8 mouse cellular contexts compared by ENCODE assay signal in the genomic region with DNA sequence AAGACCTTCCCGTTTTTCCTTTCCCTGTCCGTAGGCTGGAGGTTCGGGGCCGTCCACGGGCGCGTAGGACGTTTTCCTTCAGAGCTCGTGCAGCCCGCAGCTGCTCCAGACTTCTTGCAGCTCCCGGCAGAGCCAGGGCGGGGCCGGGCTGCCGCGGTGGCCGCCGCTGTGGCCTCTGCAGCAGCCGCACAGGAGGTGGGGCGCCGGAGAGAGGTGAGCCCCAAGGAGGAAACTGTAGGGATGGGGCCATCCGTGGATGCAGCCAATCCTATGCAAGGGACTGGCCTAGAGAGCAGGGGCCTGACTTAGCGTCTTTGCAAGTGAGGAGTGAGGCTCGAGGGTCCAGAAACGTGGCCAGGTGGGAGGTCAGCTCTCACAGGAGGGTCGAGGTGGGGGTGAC. TPM values are rescaled to one million over a fixed set of nuclear protein-coding genes. Genes with fewer than 3 reads are reported as not detected.
DNase-seq lines count a peak whose midpoint lies in the region; ATAC-seq and TF ChIP-seq lines count a peak whose summit lies in the region.

No protein-coding gene starts in this region.

- TF ChIP-seq EP300 in lung, postnatal 0 days (IDR thresholded peaks at IDR 0.05), result no peak

- H3K27me3 ChIP-seq in kidney, adult 2 months (replicated peaks; ENCODE audit: control insufficient read depth, insufficient read depth, low read length), result no peaks in the 10 kb centered on the region
- H3K27me3 ChIP-seq in hindbrain, embryonic 15.5 days, result peaks cover 24% of the 10 kb centered on the region
- H3K27me3 ChIP-seq in lung, postnatal 0 days (replicated peaks; ENCODE audit: insufficient read depth, low read length), result 0 out of 2 replicates have a peak, but pooled peaks cover 8% of the 10 kb centered on the region
- H3K27me3 ChIP-seq in stomach, embryonic 16.5 days (ENCODE audit: control insufficient read depth, insufficient read depth, low read length), result no peaks in the 10 kb centered on the region

- no peaks in the 10 kb centered on the region for H3K9me3 ChIP-seq in hindbrain, embryonic 15.5 days
- H3K9me3 ChIP-seq in lung, postnatal 0 days (ENCODE audit: low read length), result no peaks in the 10 kb centered on the region
- no peaks in the 10 kb centered on the region for H3K9me3 ChIP-seq in stomach, embryonic 16.5 days (replicated peaks; ENCODE audit: control insufficient read depth, low read length)

- peak overlapping the region; percentile 28 for H3K4me3 ChIP-seq in kidney, adult 2 months (ENCODE audit: insufficient read depth, low read depth, low read length)
- H3K4me3 ChIP-seq in hindbrain, embryonic 15.5 days, result peak overlapping the region; percentile 34
- peak overlapping the region; percentile 28 for H3K4me3 ChIP-seq in lung, postnatal 0 days (ENCODE audit: low read depth, low read length)
- peak overlapping the region; percentile 45 for H3K4me3 ChIP-seq in stomach, embryonic 16.5 days (replicated peaks; ENCODE audit: low read length)

- no peak for ATAC-seq in hindbrain, embryonic 15.5 days (ENCODE audit: low FRiP score, low read depth)
- ATAC-seq in lung, postnatal 0 days, result peak; percentile 70
- ATAC-seq in stomach, embryonic 16.5 days (ENCODE audit: insufficient read depth, low FRiP score), result peak; percentile 65

- H3K36me3 ChIP-seq in kidney, adult 2 months (ENCODE audit: control insufficient read depth, insufficient read depth, low read length), result no peaks in the 10 kb centered on the region
- no peaks in the 10 kb centered on the region for H3K36me3 ChIP-seq in hindbrain, embryonic 15.5 days
- H3K36me3 ChIP-seq in lung, postnatal 0 days (ENCODE audit: insufficient read depth, low read length), result no peaks in the 10 kb centered on the region
- H3K36me3 ChIP-seq in stomach, embryonic 16.5 days (ENCODE audit: control insufficient read depth, insufficient read depth, low read length), result no peaks in the 10 kb centered on the region

- peak overlapping the region; percentile 38 for H3K9ac ChIP-seq in hindbrain, embryonic 15.5 days
- H3K9ac ChIP-seq in lung, postnatal 0 days (replicated peaks; ENCODE audit: low read depth), result no peak overlapping the region; the same call in 1 of the 2 replicates
- peak overlapping the region; percentile 67 for H3K9ac ChIP-seq in stomach, embryonic 16.5 days (ENCODE audit: low read length)

- DNase-seq in kidney, adult 2 months, result no peak
- no peak for DNase-seq in kidney, adult 8-10 months
- peak; percentile 22 for DNase-seq in embryo, embryonic 9.5 days (ENCODE audit: extremely low spot score)
- peak; percentile 30 for DNase-seq in lung, postnatal 0 days (ENCODE audit: low spot score)
- DNase-seq in layer of hippocampus, adult 9-11 months, result no peak
- DNase-seq in cerebellum, adult 18-20 months, result no peak

- WGBS in kidney, adult 2 months, result 4% methylated on average over 25 of the region's 25 CpGs
- under 1% methylated on average over 25 of the region's 25 CpGs for WGBS in hindbrain, embryonic 15.5 days
- 1% methylated on average over 25 of the region's 25 CpGs for WGBS in lung, postnatal 0 days
- WGBS in stomach, embryonic 16.5 days, result under 1% methylated on average over 25 of the region's 25 CpGs

- H3K27ac ChIP-seq in kidney, adult 2 months (ENCODE audit: insufficient read depth, low read depth, low read length), result no peak overlapping the region
- H3K27ac ChIP-seq in hindbrain, embryonic 15.5 days (replicated peaks), result no peak overlapping the region
- no peak overlapping the region for H3K27ac ChIP-seq in lung, postnatal 0 days (ENCODE audit: low read length)
- H3K27ac ChIP-seq in stomach, embryonic 16.5 days (ENCODE audit: low read length), result no peak overlapping the region

- H3K4me2 ChIP-seq in hindbrain, embryonic 15.5 days, result peak overlapping the region; percentile 72
- peak overlapping the region; percentile 57 for H3K4me2 ChIP-seq in lung, postnatal 0 days (replicated peaks; ENCODE audit: low read depth, low read length)
- H3K4me2 ChIP-seq in stomach, embryonic 16.5 days (ENCODE audit: low read depth, low read length), result peak overlapping the region; percentile 65

- no peak for TF ChIP-seq CTCF in kidney, adult 2 months (conservative IDR thresholded peaks at IDR 0.05; ENCODE audit: insufficient read depth, insufficient read length, low read depth, low read length)
- TF ChIP-seq CTCF in lung, postnatal 0 days (IDR thresholded peaks at IDR 0.05), result no peak

- no peak for TF ChIP-seq POLR2A in kidney, adult 2 months (IDR thresholded peaks at IDR 0.05; ENCODE audit: low read depth, low read length)

- no peaks in the 10 kb centered on the region for H3K4me1 ChIP-seq in kidney, adult 2 months (ENCODE audit: control insufficient read depth, insufficient read depth, low read length)
- H3K4me1 ChIP-seq in hindbrain, embryonic 15.5 days (replicated peaks), result peaks cover 14% of the 10 kb centered on the region
- no peaks in the 10 kb centered on the region for H3K4me1 ChIP-seq in lung, postnatal 0 days (ENCODE audit: insufficient read depth, low read depth, low read length)
- H3K4me1 ChIP-seq in stomach, embryonic 16.5 days (ENCODE audit: control insufficient read depth, insufficient read depth, low read length), result peaks cover 11% of the 10 kb centered on the region; the same call in 1 of the 2 replicates

RNA-seq across cellular contexts. Expression of a gene that starts 26.7 kb away (rescaled TPM):
- polyA plus RNA-seq in kidney, adult 2 months (2012; rRNA removed), result 38.8 and 39.7 TPM in 2 replicates
- 22.1 and 23.4 TPM in 2 replicates for polyA plus RNA-seq in hindbrain, embryonic 15.5 days (2015; fragmentation: Nextera tagmentation; extraction: Ambion mirVana)
- polyA plus RNA-seq in lung, postnatal 0 days (2015; fragmentation: Nextera tagmentation; extraction: Ambion mirVana), result 36.5 and 40.5 TPM in 2 replicates
- 26.3 and 26.7 TPM in 2 replicates for polyA plus RNA-seq in stomach, embryonic 16.5 days (2015; fragmentation: Nextera tagmentation; extraction: Ambion mirVana)

RNA-seq across cellular contexts. Expression of a gene that starts 40.4 kb away (rescaled TPM):
- 0.14 and 0.24 TPM in 2 replicates for polyA plus RNA-seq in kidney, adult 2 months (2012; rRNA removed)
- 0.19 and 0.22 TPM in 2 replicates for polyA plus RNA-seq in hindbrain, embryonic 15.5 days (2015; fragmentation: Nextera tagmentation; extraction: Ambion mirVana)
- polyA plus RNA-seq in lung, postnatal 0 days (2015; fragmentation: Nextera tagmentation; extraction: Ambion mirVana), result 0.12 and 0.21 TPM in 2 replicates
- polyA plus RNA-seq in stomach, embryonic 16.5 days (2015; fragmentation: Nextera tagmentation; extraction: Ambion mirVana), result 0.10 and 0.19 TPM in 2 replicates

RNA-seq across cellular contexts. Expression of a gene that starts 55.1 kb away (rescaled TPM):
- 64.8 and 66.1 TPM in 2 replicates for polyA plus RNA-seq in kidney, adult 2 months (2012; rRNA removed)
- 95.5 and 99.9 TPM in 2 replicates for polyA plus RNA-seq in hindbrain, embryonic 15.5 days (2015; fragmentation: Nextera tagmentation; extraction: Ambion mirVana)
- 48.6 and 49.1 TPM in 2 replicates for polyA plus RNA-seq in lung, postnatal 0 days (2015; fragmentation: Nextera tagmentation; extraction: Ambion mirVana)
- 84.7 and 92.2 TPM in 2 replicates for polyA plus RNA-seq in stomach, embryonic 16.5 days (2015; fragmentation: Nextera tagmentation; extraction: Ambion mirVana)

Comparison
In these comparisons a context has a peak if more than half of its experiments do, and no peak if none do; other contexts are left out.
1. DNase-seq: peak in embryo, embryonic 9.5 days (single experiment) and lung, postnatal 0 days (single experiment); none in kidney, adult 2 months (single experiment), kidney, adult 8-10 months (0 of 2), layer of hippocampus, adult 9-11 months (single experiment) and cerebellum, adult 18-20 months (0 of 2).
2. Peak in every context shown above with its lines, with median percentiles within 50 percentile points of each other: H3K4me3 ChIP-seq and H3K4me2 ChIP-seq.